Mouse (Mus musculus) left cerebral cortex, adult 18-20 months (tissue): Measurements from ENCODE around the gene Arhgap30. TPM values are rescaled to one million over a fixed set of nuclear protein-coding genes. Genes with fewer than 3 reads are reported as not detected.

ENCODE experiments used
- DNase-seq, 2 experiments: peaks; one replicate each; pipeline ENCODE4 v3.0.0; 2021 to 2022; ENCODE audit warnings: low spot score in 2 of 2, mixed read lengths in 1 of 2
- long read RNA-seq, 2 experiments: library from polyadenylated mRNA; stranded (forward); transcript quantifications; one replicate each; pipeline ENCODE4 v2.0.0; 2021
- total RNA-seq, 2 experiments: library from RNA; stranded (reverse); gene quantifications; 2 replicates each; pipeline ENCODE4 v1.2.3; 2021

The Arhgap30 gene
- total RNA-seq = 1 to 10 TPM; 2.2 to 2.6 TPM
- long read RNA-seq, experiment 1, partial matches to known transcripts = 0 of 2 reads
- long read RNA-seq, experiment 1, other reads (novel, unspliced or antisense) = 2 of 2 reads
- long read RNA-seq, experiment 2, full-length matches to known transcripts = 1 of 1 reads
- long read RNA-seq, experiment 2, partial matches to known transcripts = 0 of 1 reads
- long read RNA-seq, experiment 2, other reads (novel, unspliced or antisense) = 0 of 1 reads

GRCm38 (mm10) chr1:171388376-171389102 lies at the start of gene Arhgap30:
Gene Arhgap30, plus strand, starts transcription at chr1:171388954.
- DNase-seq = no peak

GRCm38 (mm10) chr1:171342262-171343207 lies 46.2 kb upstream of the Arhgap30 start:
- DNase-seq = no peak

- DNase-seq = no peak
Observed at GRCm38 (mm10) chr1:171343922-171344677, 44.7 kb upstream of the Arhgap30 start.

- no peak for DNase-seq
Observed at GRCm38 (mm10) chr1:171344715-171345114, 44.0 kb upstream of the Arhgap30 start.

- DNase-seq = peak; percentile 92 to 93
Observed at GRCm38 (mm10) chr1:171345225-171346094, 43.3 kb upstream of the Arhgap30 start, which contains the start of the genes Nit1 and Pfdn2. Gene Nit1, minus strand, starts transcription at chr1:171345646. Gene Pfdn2, plus strand, starts transcription at chr1:171345670.

GRCm38 (mm10) chr1:171346095-171346450 lies 42.7 kb upstream of the Arhgap30 start:
- DNase-seq = no peak

GRCm38 (mm10) chr1:171348665-171349064 lies 40.1 kb upstream of the Arhgap30 start:
- DNase-seq = no peak

GRCm38 (mm10) chr1:171349210-171349609 lies 39.5 kb upstream of the Arhgap30 start:
- no peak for DNase-seq

- DNase-seq = no peak
Observed at GRCm38 (mm10) chr1:171355812-171356340, 32.9 kb upstream of the Arhgap30 start.

- no peak for DNase-seq
Observed at GRCm38 (mm10) chr1:171356814-171357213, 31.9 kb upstream of the Arhgap30 start.

- DNase-seq = no peak
Observed at GRCm38 (mm10) chr1:171358421-171358820, 30.3 kb upstream of the Arhgap30 start.

- peak; percentile 26 to 39 for DNase-seq
Observed at GRCm38 (mm10) chr1:171360253-171360652, 28.5 kb upstream of the Arhgap30 start.

- peak; percentile 83 to 86 for DNase-seq
Observed at GRCm38 (mm10) chr1:171360656-171361055, 28.1 kb upstream of the Arhgap30 start, which contains the start of gene Klhdc9. Gene Klhdc9, minus strand, starts transcription at chr1:171360798.

- peak; percentile 69 to 79 for DNase-seq
Observed at GRCm38 (mm10) chr1:171361106-171362103, 27.3 kb upstream of the Arhgap30 start.

GRCm38 (mm10) chr1:171365934-171366333 lies 22.8 kb upstream of the Arhgap30 start:
- DNase-seq = no peak

GRCm38 (mm10) chr1:171369845-171370556 lies 18.8 kb upstream of the Arhgap30 start, which contains the start of gene Nectin4:
Gene Nectin4, plus strand, starts transcription at chr1:171370099.
- no peak for DNase-seq

- no peak for DNase-seq
Observed at GRCm38 (mm10) chr1:171372880-171373279, 15.9 kb upstream of the Arhgap30 start.
